Mouse (Mus musculus) erythroblast, embryonic 14.5 days (primary cell): ENCODE measurements around the gene Lkaaear1.

Experiments
- GATA1 ChIP-seq: IDR thresholded peaks from 2 replicates; pipeline ENCODE4 v1.6.1; 2012; ENCODE audit warnings: low read length, inconsistent platforms, mixed read lengths
- TAL1 ChIP-seq: IDR thresholded peaks from 3 replicates; pipeline ENCODE4 v1.6.1; 2012; ENCODE audit warnings: low read length, inconsistent platforms, mixed read lengths

- no peak for TF ChIP-seq TAL1
- no peak for TF ChIP-seq GATA1
These were observed 14.9 kb downstream of the Lkaaear1 start for GRCm38 (mm10) chr2:181683381-181683780.
